Mouse (Mus musculus): ENCODE measurements around the gene Gatd1. TPM values are rescaled to one million over a fixed set of nuclear protein-coding genes. Genes with fewer than 3 reads are reported as not detected.

The Gatd1 gene
- polyA plus RNA-seq, 1 experiment from 2014 or later = 34.0 TPM

DNA sequence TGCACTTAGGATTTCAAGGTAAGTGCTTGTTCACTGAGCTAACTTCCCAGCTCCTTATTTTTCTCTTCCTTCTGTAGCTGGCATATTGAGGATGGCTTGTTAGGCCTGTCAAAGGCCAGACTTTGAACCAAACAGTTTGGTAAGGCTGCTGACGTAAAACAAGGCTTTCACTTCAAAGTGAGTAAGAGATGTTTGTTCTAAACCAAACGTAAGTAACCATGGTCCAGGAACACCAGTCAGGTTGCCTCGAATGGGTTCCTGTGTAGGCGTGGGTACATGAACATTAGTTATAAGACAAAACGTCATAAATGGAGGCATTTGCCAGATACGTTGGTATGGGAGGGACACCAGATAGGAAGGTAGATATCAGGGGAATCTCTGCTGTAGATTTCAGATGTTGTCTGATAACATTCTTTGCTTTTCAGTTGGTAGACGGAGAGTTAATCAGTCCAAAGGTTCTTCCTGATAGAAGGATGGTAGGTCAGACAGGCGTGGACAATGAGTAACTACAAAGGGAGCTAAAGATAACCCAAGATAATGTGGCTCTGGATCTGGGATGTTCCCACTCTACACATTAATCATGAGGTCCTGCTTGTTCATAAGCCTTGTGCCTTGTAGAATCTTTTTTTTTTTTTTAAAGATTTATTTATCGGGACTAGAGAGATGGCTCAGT lies 6.2 kb upstream of the Gatd1 start:
- 84% methylated on average over 9 of the region's 9 CpGs for WGBS
- no peak overlapping the region for H3K4me2 ChIP-seq
- no peak overlapping the region for H3K4me3 ChIP-seq (ENCODE audit: low read depth, low read length)
- H3K9me3 ChIP-seq (ENCODE audit: control insufficient read depth, low read length) = no peaks in the 10 kb centered on the region
- DNase-seq (ENCODE audit: low spot score, missing footprints) (no peak), ATAC-seq (ENCODE audit: low FRiP score) (no peak)
- H3K36me3 ChIP-seq (ENCODE audit: control insufficient read depth, insufficient read depth, low read length) = no peaks in the 10 kb centered on the region
- H3K27me3 ChIP-seq (ENCODE audit: control insufficient read depth, insufficient read depth, low read length) = no peaks in the 10 kb centered on the region
- H3K4me1 ChIP-seq (ENCODE audit: control insufficient read depth, insufficient read depth, low read length) = no peaks in the 10 kb centered on the region
- no peak overlapping the region for H3K27ac ChIP-seq (ENCODE audit: low read depth, low read length)
- H3K9ac ChIP-seq (ENCODE audit: low read length) = no peak overlapping the region

DNA sequence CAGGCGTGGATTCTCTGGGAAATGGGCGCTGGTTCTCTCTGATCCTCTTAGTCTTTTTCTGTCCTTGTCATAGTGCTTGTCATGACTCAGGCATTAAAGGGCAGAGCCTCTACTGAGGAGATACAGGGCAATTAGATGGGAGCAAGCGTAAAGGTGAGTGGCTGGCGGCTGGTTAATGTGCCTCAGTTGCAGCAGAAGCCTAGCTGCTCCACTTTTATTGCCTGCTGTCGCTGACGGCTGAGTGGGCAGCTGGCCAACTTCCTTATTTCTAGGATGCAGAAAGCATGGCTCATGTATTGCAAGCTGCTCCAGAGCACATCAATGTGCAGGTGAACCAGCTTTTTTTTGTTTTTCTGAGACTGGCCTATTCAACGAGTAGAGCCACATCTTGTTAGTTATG lies 5.0 kb upstream of the Gatd1 start:
- Histone ChIP-seq H3K36me3 (ENCODE audit: control insufficient read depth, insufficient read depth, low read length) (no peaks in the 10 kb centered on the region), H3K4me2 (no peak overlapping the region), H3K9ac (ENCODE audit: low read length) (no peak overlapping the region), H3K4me3 (ENCODE audit: low read depth, low read length) (no peak overlapping the region), H3K27me3 (ENCODE audit: control insufficient read depth, insufficient read depth, low read length) (no peaks in the 10 kb centered on the region), H3K9me3 (ENCODE audit: control insufficient read depth, low read length) (no peaks in the 10 kb centered on the region), H3K27ac (ENCODE audit: low read depth, low read length) (no peak overlapping the region), H3K4me1 (ENCODE audit: control insufficient read depth, insufficient read depth, low read length) (peaks cover 5% of the 10 kb centered on the region; the same call in 1 of the 2 replicates)
- WGBS = 90% methylated on average over 7 of the region's 7 CpGs
- no peak for ATAC-seq (ENCODE audit: low FRiP score)
- no peak for DNase-seq (ENCODE audit: low spot score, missing footprints)

DNA sequence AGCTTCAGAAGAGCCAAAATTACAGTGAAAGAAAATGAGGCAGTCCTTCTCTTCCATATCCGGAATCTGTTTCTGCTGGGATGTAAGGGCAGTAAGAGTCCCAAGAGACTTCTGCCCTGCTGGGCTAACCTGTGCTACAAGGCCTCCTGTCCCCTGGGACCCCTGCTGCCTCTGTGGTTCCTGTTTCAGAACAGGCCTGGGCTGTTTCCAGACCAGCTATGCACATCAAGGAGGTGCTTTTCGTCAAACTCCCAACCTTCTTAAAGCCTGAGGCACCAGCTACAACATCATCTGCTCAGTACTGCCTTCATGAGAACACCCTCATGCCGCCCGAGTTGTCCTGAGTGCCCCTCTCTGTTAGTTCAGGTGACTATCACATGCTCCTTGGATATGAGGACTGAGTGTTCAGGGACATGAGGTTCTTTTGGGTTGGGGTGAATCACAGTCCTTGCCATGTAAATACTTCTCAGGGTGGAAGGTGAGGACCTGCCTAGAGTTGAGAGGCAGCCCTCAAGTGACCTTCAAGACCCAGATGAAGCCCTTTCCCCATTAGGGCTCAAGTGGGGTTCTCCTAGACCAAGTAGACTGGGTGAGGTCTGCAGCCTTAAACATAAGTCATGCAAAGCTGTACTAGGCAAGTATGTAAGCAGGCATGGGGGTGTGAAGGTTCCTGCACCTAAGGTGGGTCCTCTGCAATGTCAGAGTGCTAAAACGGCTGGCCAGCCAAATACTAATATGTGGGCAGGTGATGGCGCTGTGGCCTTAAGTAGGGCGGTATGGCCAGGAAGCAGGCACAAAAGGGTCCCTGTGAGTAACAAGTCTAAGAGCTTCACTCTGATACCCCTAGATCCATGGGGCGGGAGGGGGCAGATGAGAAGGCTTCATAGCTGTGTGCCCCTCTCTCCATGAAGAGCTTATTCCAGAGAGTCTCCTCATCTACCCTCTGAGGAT lies 4.1 kb upstream of the Gatd1 start:
- DNase-seq (ENCODE audit: low spot score, missing footprints) (no peak), ATAC-seq (ENCODE audit: low FRiP score) (no peak)
- no peak overlapping the region for H3K27ac ChIP-seq (ENCODE audit: low read depth, low read length)
- 75% methylated on average over 8 of the region's 8 CpGs for WGBS
- no peaks in the 10 kb centered on the region for H3K9me3 ChIP-seq (ENCODE audit: control insufficient read depth, low read length)
- no peak overlapping the region for H3K9ac ChIP-seq (ENCODE audit: low read length)
- no peaks in the 10 kb centered on the region for H3K27me3 ChIP-seq (ENCODE audit: control insufficient read depth, insufficient read depth, low read length)
- H3K4me2 ChIP-seq = no peak overlapping the region
- no peak overlapping the region for H3K4me3 ChIP-seq (ENCODE audit: low read depth, low read length)
- H3K36me3 ChIP-seq (ENCODE audit: control insufficient read depth, insufficient read depth, low read length) = no peaks in the 10 kb centered on the region
- H3K4me1 ChIP-seq (ENCODE audit: control insufficient read depth, insufficient read depth, low read length) = peaks cover 10% of the 10 kb centered on the region

DNA sequence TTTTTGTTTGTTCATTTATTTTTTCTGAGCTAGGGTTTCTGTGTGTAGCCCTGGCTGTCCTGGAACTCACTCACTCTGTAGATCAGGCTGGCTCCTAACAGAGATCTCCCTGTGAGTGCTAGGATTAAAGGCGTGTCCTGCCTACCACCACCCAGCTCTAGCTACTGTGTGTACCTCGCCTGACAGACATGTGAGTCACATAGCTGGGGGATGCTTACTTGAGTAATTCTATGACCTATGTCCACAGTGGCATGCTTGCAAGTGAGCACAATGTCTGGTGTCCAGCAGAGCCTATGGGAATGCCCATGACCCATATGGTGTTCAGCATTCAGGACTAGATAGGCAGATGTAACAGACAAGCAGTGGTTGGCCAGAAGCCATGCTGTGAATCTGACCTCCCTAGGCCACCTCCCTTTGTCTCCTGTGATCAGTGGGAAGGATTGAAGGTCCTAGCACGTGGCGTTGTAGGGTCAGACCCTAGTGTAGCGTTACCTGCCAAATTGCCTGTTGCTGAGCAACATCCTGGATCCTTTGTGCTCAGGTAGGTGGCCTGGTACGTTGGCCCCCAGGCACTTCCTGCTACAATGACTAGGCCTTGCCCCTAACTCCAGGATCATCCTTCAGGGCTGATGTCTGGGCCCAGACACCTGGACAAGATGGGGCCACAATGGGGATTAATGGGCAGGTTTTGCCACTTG lies 2.4 kb upstream of the Gatd1 start:
- WGBS = 77% methylated on average over 6 of the region's 6 CpGs
- no peak overlapping the region for H3K9ac ChIP-seq (ENCODE audit: low read length)

DNA sequence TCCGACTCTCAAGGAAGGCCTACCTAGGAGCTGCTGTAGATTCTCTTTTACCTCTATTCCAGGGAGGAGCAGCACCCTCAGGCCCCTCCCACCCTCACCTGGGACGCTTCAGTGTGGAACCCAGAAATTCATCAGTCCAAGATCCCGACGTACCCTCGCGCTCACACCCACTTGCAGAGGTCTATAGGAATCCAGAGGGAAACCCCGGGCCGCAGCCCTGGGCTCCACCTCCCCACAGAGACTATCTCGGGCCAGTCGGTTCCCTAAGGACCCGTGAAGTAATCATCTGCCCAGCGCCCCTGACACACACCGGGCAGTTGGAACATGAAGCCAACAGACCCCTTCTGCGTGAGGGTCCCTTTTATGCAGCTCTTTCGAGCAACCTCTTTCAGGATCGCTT lies 605 bp downstream of the Gatd1 start:
- H3K9ac ChIP-seq (ENCODE audit: low read length) = peak overlapping the region; percentile 93

More for the DNA sequence above, 2.4 kb upstream of the Gatd1 start:
- peaks cover 10% of the 10 kb centered on the region for H3K4me1 ChIP-seq (ENCODE audit: control insufficient read depth, insufficient read depth, low read length)
- no peak overlapping the region for H3K4me2 ChIP-seq
- no peaks in the 10 kb centered on the region for H3K27me3 ChIP-seq (ENCODE audit: control insufficient read depth, insufficient read depth, low read length)
- ATAC-seq (ENCODE audit: low FRiP score) (no peak), DNase-seq (ENCODE audit: low spot score, missing footprints) (no peak)
- no peak overlapping the region for H3K4me3 ChIP-seq (ENCODE audit: low read depth, low read length)
- no peak overlapping the region for H3K27ac ChIP-seq (ENCODE audit: low read depth, low read length)
- H3K9me3 ChIP-seq (ENCODE audit: control insufficient read depth, low read length) = no peaks in the 10 kb centered on the region
- no peaks in the 10 kb centered on the region for H3K36me3 ChIP-seq (ENCODE audit: control insufficient read depth, insufficient read depth, low read length)

DNA sequence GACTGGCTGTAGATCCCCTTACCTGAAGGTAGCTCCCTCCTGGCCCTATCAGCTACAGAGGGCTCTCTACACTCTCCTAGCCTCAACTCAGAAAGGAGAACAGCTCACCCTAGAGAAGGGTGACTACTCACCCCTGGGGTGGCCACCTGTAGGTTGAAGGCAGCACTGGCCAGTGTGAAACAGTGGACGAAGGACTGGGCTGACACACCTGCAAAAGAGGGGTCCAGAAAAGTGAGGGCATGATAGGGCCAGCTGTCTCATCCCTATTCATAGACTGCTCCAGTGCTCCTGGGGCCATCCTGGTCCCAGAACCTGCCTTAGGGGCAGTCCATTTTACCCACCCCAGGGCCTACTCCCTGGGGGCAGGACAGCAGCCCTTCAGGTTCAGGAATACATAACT lies 2.3 kb downstream of the Gatd1 start:
- no peak for DNase-seq (ENCODE audit: low spot score, missing footprints)

More for the DNA sequence above, 605 bp downstream of the Gatd1 start:
- WGBS = 4% methylated on average over 16 of the region's 16 CpGs
- Histone ChIP-seq H3K4me1 (ENCODE audit: control insufficient read depth, insufficient read depth, low read length) (peaks cover 10% of the 10 kb centered on the region), H3K4me2 (peak overlapping the region; percentile 75), H3K36me3 (ENCODE audit: control insufficient read depth, insufficient read depth, low read length) (peaks cover 5% of the 10 kb centered on the region; the same call in 1 of the 2 replicates), H3K27ac (ENCODE audit: low read depth, low read length) (peak overlapping the region; percentile 77), H3K4me3 (ENCODE audit: low read depth, low read length) (peak overlapping the region; percentile 72), H3K27me3 (ENCODE audit: control insufficient read depth, insufficient read depth, low read length) (no peaks in the 10 kb centered on the region), H3K9me3 (ENCODE audit: control insufficient read depth, low read length) (no peaks in the 10 kb centered on the region)
- ATAC-seq (ENCODE audit: low FRiP score) = peak; percentile 28
- no peak for DNase-seq (ENCODE audit: low spot score, missing footprints)

DNA sequence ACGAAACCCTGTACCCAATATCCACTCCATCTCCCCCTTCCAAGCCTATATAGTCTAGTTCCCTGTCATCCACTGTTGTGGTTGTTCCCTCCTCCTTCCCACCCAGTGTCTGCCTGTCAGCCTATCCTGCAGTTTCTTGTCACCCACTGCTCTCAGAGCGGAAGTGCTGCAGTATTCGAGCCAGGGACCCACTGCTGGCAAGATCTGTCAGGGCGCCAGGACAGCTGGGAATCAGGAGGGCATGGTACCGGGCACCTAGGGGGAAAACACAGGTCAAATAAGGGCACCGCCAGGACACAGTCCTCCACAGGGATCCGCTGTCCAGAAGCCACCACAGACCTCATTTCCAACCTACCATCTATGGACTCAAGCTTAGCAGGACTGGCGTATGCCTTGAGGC lies 3.3 kb downstream of the Gatd1 start:
- DNase-seq (ENCODE audit: low spot score, missing footprints) (no peak), ATAC-seq (ENCODE audit: low FRiP score) (no peak)
- H3K4me2 ChIP-seq = no peak overlapping the region
- H3K9ac ChIP-seq (ENCODE audit: low read length) = no peak overlapping the region
- H3K27me3 ChIP-seq (ENCODE audit: control insufficient read depth, insufficient read depth, low read length) = no peaks in the 10 kb centered on the region
- WGBS = 90% methylated on average over 8 of the region's 8 CpGs
- no peak overlapping the region for H3K27ac ChIP-seq (ENCODE audit: low read depth, low read length)
- H3K9me3 ChIP-seq (ENCODE audit: control insufficient read depth, low read length) = no peaks in the 10 kb centered on the region
- peaks cover 10% of the 10 kb centered on the region for H3K4me1 ChIP-seq (ENCODE audit: control insufficient read depth, insufficient read depth, low read length)
- peaks cover 5% of the 10 kb centered on the region; the same call in 1 of the 2 replicates for H3K36me3 ChIP-seq (ENCODE audit: control insufficient read depth, insufficient read depth, low read length)
- no peak overlapping the region for H3K4me3 ChIP-seq (ENCODE audit: low read depth, low read length)

More for the DNA sequence above, 2.3 kb downstream of the Gatd1 start:
- no peaks in the 10 kb centered on the region for H3K27me3 ChIP-seq (ENCODE audit: control insufficient read depth, insufficient read depth, low read length)
- peaks cover 10% of the 10 kb centered on the region for H3K4me1 ChIP-seq (ENCODE audit: control insufficient read depth, insufficient read depth, low read length)
- no peak overlapping the region for H3K4me3 ChIP-seq (ENCODE audit: low read depth, low read length)
- H3K27ac ChIP-seq (ENCODE audit: low read depth, low read length) = no peak overlapping the region
- no peak overlapping the region for H3K9ac ChIP-seq (ENCODE audit: low read length)
- WGBS = 94% methylated on average over 1 of the region's 1 CpGs
- H3K9me3 ChIP-seq (ENCODE audit: control insufficient read depth, low read length) = no peaks in the 10 kb centered on the region
- no peak overlapping the region for H3K4me2 ChIP-seq
- no peak for ATAC-seq (ENCODE audit: low FRiP score)
- peaks cover 5% of the 10 kb centered on the region; the same call in 1 of the 2 replicates for H3K36me3 ChIP-seq (ENCODE audit: control insufficient read depth, insufficient read depth, low read length)

DNA sequence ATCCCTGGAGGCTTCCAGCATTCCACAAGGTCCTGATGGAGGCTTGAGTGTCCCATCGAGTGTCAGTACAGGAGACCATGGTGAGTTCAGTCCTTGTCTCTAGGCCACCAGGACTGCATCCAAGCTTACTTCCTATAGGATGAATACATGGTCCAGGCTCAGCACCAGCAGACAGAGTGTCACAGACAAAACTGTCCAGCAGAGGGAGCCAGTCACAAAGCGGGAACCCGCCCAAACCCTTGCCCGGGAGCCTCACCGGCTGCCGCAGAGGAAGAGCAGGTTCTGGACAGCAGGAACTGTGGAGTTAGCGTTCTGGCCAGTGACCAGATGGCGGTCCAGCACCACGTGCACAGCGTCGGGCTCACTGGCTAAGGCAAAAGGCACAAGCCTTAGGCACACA lies 5.1 kb downstream of the Gatd1 start:
- DNase-seq (ENCODE audit: low spot score, missing footprints) (peak; percentile 97), ATAC-seq (ENCODE audit: low FRiP score) (peak; percentile 57)
- peaks cover 5% of the 10 kb centered on the region for H3K4me1 ChIP-seq (ENCODE audit: control insufficient read depth, insufficient read depth, low read length)
- no peak overlapping the region for H3K9ac ChIP-seq (ENCODE audit: low read length)
- H3K4me2 ChIP-seq = no peak overlapping the region
- no peaks in the 10 kb centered on the region for H3K9me3 ChIP-seq (ENCODE audit: control insufficient read depth, low read length)
- no peaks in the 10 kb centered on the region for H3K27me3 ChIP-seq (ENCODE audit: control insufficient read depth, insufficient read depth, low read length)
- WGBS = 12% methylated on average over 11 of the region's 11 CpGs
- peaks cover 5% of the 10 kb centered on the region; the same call in 1 of the 2 replicates for H3K36me3 ChIP-seq (ENCODE audit: control insufficient read depth, insufficient read depth, low read length)
- H3K4me3 ChIP-seq (ENCODE audit: low read depth, low read length) = no peak overlapping the region
- H3K27ac ChIP-seq (ENCODE audit: low read depth, low read length) = no peak overlapping the region
